Mouse (Mus musculus) central nervous system, embryonic 18 days (tissue): ENCODE results near the gene Pitpnm3. TPM values are rescaled to one million over a fixed set of nuclear protein-coding genes. Genes with fewer than 3 reads are reported as not detected.

Experiments
- polyA plus RNA-seq: library from polyadenylated mRNA; depleted of rRNA; stranded (reverse); fragments of >200 nt; gene quantifications from 2 replicates; pipeline ENCODE4 v1.2.3, GENCODE M21; 2012; rRNA removed

The Pitpnm3 gene
- polyA plus RNA-seq = 17.0 and 18.0 TPM in 2 replicates

GRCm38 (mm10) chr11:72135383-72136158 lies at the start of gene Pitpnm3:
Gene Pitpnm3, minus strand, starts transcription at chr11:72135778.

GRCm38 (mm10) chr11:72041768-72042607 lies 93.6 kb downstream of the Pitpnm3 start, which contains the start of gene Pimreg:
Gene Pimreg, plus strand, starts transcription at chr11:72042032.

GRCm38 (mm10) chr11:72037409-72037808 lies 98.2 kb downstream of the Pitpnm3 start, which contains the start of gene Aipl1:
Gene Aipl1, minus strand, starts transcription at chr11:72037509.

Other genes with a start within 250 kb of the Pitpnm3 start
- 0.19 and 0.40 TPM in 2 replicates for gene Aipl1, start 98.3 kb downstream of the Pitpnm3 start, polyA plus RNA-seq
- 16.1 and 16.6 TPM in 2 replicates for gene Pimreg, start 93.7 kb downstream of the Pitpnm3 start, polyA plus RNA-seq
- 5.9 and 6.8 TPM in 2 replicates for gene Gm43951, start 71.1 kb upstream of the Pitpnm3 start, polyA plus RNA-seq
- 34.7 and 37.4 TPM in 2 replicates for gene 4933427D14Rik, start 71.7 kb upstream of the Pitpnm3 start, polyA plus RNA-seq
- gene Txndc17, start 71.8 kb upstream of the Pitpnm3 start, polyA plus RNA-seq = 96.2 and 97.3 TPM in 2 replicates
- gene Med31, start 79.8 kb upstream of the Pitpnm3 start, polyA plus RNA-seq = 42.3 and 44.2 TPM in 2 replicates
- gene Slc13a5, start 131.4 kb upstream of the Pitpnm3 start, polyA plus RNA-seq = 3.8 and 4.1 TPM in 2 replicates
- gene Xaf1, start 165.9 kb upstream of the Pitpnm3 start, polyA plus RNA-seq = 4.1 and 6.7 TPM in 2 replicates
- gene Fbxo39, start 178.7 kb upstream of the Pitpnm3 start, polyA plus RNA-seq = not detected in 2 replicates
- gene Tekt1, start 226.7 kb upstream of the Pitpnm3 start, polyA plus RNA-seq = 3.8 and 4.3 TPM in 2 replicates